Mouse (Mus musculus) liver, adult 2 months (tissue): ENCODE results near the gene Bcl9. TPM values are rescaled to one million over a fixed set of nuclear protein-coding genes. Genes with fewer than 3 reads are reported as not detected.

ENCODE experiments used
- DNase-seq: peaks from one replicate; pipeline ENCODE4 v3.0.0-alpha.2; 2011; ENCODE audit warnings: low read depth, low spot score; ENCODE audit errors: extremely low read depth
- H3K27ac ChIP-seq: fragments of 200-500 bp; replicated peaks from 2 replicates; pipeline ENCODE4 v1.5.1; 2012; ENCODE audit warnings: low read depth, mild to moderate bottlenecking, control low read depth, inconsistent platforms, low read length; ENCODE audit not compliant: insufficient read depth
- H3K27me3 ChIP-seq: fragments of 200-500 bp; 2 replicates; pipeline ENCODE4 v1.6.1; 2012; ENCODE audit warnings: mild to moderate bottlenecking, moderate library complexity, low read length, inconsistent platforms; ENCODE audit not compliant: control insufficient read depth, insufficient read depth
- H3K36me3 ChIP-seq: fragments of 200-500 bp; 2 replicates; pipeline ENCODE4 v1.6.1; 2012; ENCODE audit warnings: low read length, inconsistent platforms; ENCODE audit not compliant: control insufficient read depth, insufficient read depth
- H3K4me1 ChIP-seq: fragments of 200-500 bp; 2 replicates; pipeline ENCODE4 v1.6.1; 2011; ENCODE audit warnings: low read length; ENCODE audit not compliant: control insufficient read depth, insufficient read depth
- H3K4me3 ChIP-seq: fragments of 200-500 bp; 2 replicates; pipeline ENCODE4 v1.5.1; 2011; ENCODE audit warnings: low read depth, mild to moderate bottlenecking, control low read depth, low read length, moderate library complexity; ENCODE audit not compliant: insufficient read depth
- H3K79me2 ChIP-seq: fragments of 200-500 bp; 2 replicates; pipeline ENCODE4 v1.6.1; 2012; ENCODE audit warnings: inconsistent platforms, mild to moderate bottlenecking, low read length, moderate library complexity; ENCODE audit not compliant: control insufficient read depth, insufficient read depth
- H3K9ac ChIP-seq: fragments of 200-500 bp; 2 replicates; pipeline ENCODE4 v1.6.1; 2012; ENCODE audit warnings: low read depth, mild to moderate bottlenecking, control low read depth, inconsistent platforms, low read length
- CTCF ChIP-seq: fragments of 200-500 bp; IDR thresholded peaks from 2 replicates; pipeline ENCODE4 v1.5.1; 2011; ENCODE audit warnings: low read depth, low read length, control low read depth
- POLR2A ChIP-seq: fragments of 200-500 bp; IDR thresholded peaks from 2 replicates; pipeline ENCODE4 v1.6.1; 2011; ENCODE audit warnings: low read length, control low read depth; ENCODE audit not compliant: insufficient read depth; ENCODE audit errors: extremely low read depth
- WGBS: fragments of 180-500 bp; shearing (Covaris S2); methylation state at CpG from one replicate; pipeline ENCODE4 v1.1.7; 2018; 5-methylcytosine and 5-hydroxymethylcytosine counted together
- polyA plus RNA-seq: library from polyadenylated mRNA; depleted of rRNA; stranded (reverse); fragments of >200 nt; gene quantifications from 2 replicates; pipeline ENCODE4 v1.2.3, GENCODE M21; 2012
- total RNA-seq: library from RNA; depleted of rRNA; stranded (reverse); fragments of >200 nt; gene quantifications from 2 replicates; pipeline ENCODE4 v1.2.3, GENCODE M21; 2014

Gene Bcl9
- total and polyA plus RNA-seq, 2 experiments, result 1.0 to 3.1 TPM

DNA sequence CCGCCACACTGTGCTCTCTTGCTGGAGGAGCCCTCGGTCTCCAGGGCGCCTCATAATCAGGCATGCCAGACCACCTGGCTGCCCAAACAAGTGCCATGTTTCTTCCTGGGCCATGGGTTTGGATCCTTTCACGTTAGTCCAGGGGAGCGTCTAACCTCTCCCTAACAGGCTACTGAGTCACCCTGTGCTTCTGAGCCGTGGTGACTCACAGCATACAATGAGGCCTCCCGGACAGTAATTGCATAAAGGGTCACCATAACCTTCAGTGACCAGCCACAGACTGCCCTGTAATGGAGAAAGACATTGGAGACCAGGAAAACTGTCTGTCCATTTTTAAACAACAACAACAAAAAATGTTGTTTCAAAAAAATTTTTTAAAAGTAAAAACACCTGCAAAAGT, 2.7 kb upstream of the Bcl9 start:
- Histone ChIP-seq H3K4me3 (no peak overlapping the region), H3K4me1 (peaks cover 5% of the 10 kb centered on the region), H3K27ac (no peak overlapping the region), H3K27me3 (no peaks in the 10 kb centered on the region), H3K79me2 (no peaks in the 10 kb centered on the region), H3K9ac (no peak overlapping the region), H3K36me3 (no peaks in the 10 kb centered on the region)
- TF ChIP-seq CTCF, result no peak
- TF ChIP-seq POLR2A, result no peak
- 98% methylated on average over 7 of the region's 7 CpGs for WGBS
- no peak for DNase-seq

DNA sequence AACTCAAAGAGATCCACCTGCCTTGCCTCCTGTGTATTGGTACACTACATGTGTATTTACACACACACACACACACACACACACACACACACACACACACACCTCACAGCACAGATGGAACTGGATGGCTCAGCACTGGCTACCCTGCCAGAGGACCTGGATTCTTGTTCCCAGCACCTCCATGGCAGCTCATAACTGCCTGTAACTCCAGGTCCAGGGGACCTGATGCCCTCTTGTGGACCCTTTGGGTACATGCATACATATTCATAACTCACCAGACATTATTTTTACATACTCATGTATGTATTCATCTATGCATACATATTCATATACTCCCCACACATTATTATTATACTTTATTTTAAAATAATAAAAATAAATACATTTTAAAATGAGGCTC, 2.2 kb upstream of the Bcl9 start:
- H3K4me1 ChIP-seq, result peaks cover 5% of the 10 kb centered on the region
- no peaks in the 10 kb centered on the region for H3K79me2 ChIP-seq
- no peak overlapping the region for H3K9ac ChIP-seq
- no peak overlapping the region for H3K4me3 ChIP-seq
- no peak for TF ChIP-seq POLR2A
- TF ChIP-seq CTCF, result peak; percentile 35
- DNase-seq, result no peak
- no peaks in the 10 kb centered on the region for H3K36me3 ChIP-seq
- H3K27ac ChIP-seq, result no peak overlapping the region
- H3K27me3 ChIP-seq, result no peaks in the 10 kb centered on the region

DNA sequence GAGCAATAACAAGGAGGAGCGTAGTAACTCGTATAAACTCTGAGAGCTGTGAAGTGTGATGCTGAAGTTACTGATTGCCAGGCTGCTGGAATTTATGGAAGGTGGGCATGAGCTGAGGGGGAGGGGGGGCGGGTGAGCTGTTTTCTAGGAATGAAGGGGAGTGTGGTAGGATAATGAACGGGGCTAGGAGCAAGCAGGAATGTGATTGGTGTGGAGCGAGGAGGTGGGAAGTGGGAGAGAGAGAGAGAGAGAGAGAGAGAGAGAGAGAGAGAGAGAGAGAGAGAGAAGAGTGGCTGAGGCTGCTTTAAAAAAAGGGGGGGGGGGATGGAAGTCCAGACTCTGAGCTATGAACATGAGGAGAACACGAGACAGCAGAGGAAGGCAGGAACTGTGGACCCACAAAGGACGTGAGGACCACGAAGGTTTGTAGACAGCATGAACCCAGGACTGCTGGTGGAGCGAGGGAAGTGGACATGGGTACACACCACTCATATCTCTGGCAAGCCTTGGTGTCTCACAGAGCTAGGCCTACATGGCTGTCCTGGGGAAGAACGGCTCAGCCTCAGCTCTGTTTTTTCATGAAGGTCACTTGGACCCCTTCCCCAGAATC, 1.2 kb upstream of the Bcl9 start:
- no peak for TF ChIP-seq CTCF
- no peak for TF ChIP-seq POLR2A
- H3K27ac ChIP-seq, result no peak overlapping the region
- H3K9ac ChIP-seq, result no peak overlapping the region
- no peaks in the 10 kb centered on the region for H3K79me2 ChIP-seq
- no peaks in the 10 kb centered on the region for H3K36me3 ChIP-seq
- no peak for DNase-seq
- no peak overlapping the region for H3K4me3 ChIP-seq
- 82% methylated on average over 10 of the region's 10 CpGs for WGBS
- no peaks in the 10 kb centered on the region for H3K27me3 ChIP-seq
- peaks cover 5% of the 10 kb centered on the region for H3K4me1 ChIP-seq

DNA sequence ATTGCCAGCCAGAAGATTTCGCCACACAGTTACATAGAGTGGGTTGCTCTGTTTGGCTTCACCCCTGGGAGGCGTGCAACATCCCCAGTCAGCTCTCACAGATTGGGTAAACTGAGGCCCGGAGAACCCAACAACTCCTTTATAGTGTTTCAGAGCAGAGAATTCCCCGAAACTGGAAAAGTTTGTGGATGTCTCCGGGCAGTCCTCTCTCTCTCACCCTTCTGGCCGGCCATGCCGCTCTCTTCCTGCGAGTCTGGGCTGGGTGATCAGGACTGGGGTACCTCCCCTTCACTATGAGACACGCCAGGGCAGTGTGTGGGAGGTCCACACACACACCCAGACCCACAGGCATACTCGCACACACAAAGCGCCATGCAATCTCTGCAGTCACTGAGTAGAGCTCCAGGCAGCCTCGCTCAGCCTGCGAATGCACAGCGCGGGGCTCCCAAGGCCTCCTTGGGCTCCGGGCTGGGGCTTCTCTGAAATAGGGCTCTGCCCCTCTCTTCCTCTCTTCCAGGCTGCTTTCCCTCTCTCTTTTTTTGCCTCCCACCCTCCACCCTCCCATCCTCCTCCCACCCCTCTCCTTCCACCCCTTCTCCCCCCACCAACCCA, 670 bp downstream of the Bcl9 start:
- no peaks in the 10 kb centered on the region for H3K36me3 ChIP-seq
- H3K9ac ChIP-seq, result peak overlapping the region; percentile 79
- peaks cover 5% of the 10 kb centered on the region for H3K4me1 ChIP-seq
- no peak overlapping the region for H3K27ac ChIP-seq
- DNase-seq, result peak; percentile 50
- H3K4me3 ChIP-seq, result peak overlapping the region; percentile 77
- H3K27me3 ChIP-seq, result no peaks in the 10 kb centered on the region
- H3K79me2 ChIP-seq, result no peaks in the 10 kb centered on the region; the same call in 1 of the 2 replicates
- 1% methylated on average over 16 of the region's 16 CpGs for WGBS
- no peak for TF ChIP-seq CTCF
- TF ChIP-seq POLR2A, result no peak

DNA sequence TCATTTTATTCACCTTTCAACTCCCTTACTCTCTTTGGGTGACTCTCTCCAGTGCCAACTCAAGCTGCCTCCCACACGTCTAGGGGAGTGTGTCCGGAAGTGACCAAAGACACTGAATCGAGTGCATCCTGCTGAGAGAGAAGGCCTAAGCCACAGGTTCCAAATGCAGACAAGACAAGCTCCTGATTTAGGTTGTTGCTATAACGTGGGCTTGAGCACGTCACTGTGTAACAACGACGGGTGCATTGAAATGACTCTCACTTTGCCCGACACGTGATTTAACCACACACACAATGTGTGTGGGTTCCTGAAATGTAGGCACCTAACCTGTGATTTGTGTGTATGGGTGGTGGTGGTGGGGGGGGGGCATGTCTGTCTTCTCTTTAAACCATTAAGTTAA, 3.4 kb downstream of the Bcl9 start:
- Histone ChIP-seq H3K27ac (no peak overlapping the region), H3K27me3 (no peaks in the 10 kb centered on the region), H3K4me1 (peaks cover 5% of the 10 kb centered on the region), H3K79me2 (peaks cover 3% of the 10 kb centered on the region; the same call in 1 of the 2 replicates), H3K9ac (no peak overlapping the region), H3K4me3 (no peak overlapping the region), H3K36me3 (no peaks in the 10 kb centered on the region)
- WGBS, result 84% methylated on average over 9 of the region's 9 CpGs
- TF ChIP-seq CTCF (no peak), POLR2A (no peak)
- DNase-seq, result no peak

DNA sequence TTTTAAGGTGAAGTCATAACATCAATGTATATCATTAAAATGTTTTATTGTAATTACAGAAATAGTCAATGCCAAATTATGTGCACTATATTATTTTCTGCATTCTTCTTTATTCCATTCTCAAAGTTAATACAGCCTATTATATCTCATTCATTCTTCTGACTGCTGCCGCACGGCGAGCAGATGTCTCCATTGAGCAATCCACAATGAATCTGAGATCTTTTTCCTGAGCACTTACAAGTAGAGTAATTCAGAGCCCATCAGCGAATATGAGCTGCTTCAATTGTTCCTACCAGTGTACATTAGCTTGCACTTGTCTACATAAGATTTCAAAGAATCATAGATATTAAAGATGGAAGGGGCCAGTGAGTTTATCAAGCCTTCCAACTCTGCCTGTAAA, 12.8 kb downstream of the Bcl9 start:
- Histone ChIP-seq H3K9ac (no peak overlapping the region), H3K27me3 (no peaks in the 10 kb centered on the region), H3K36me3 (no peaks in the 10 kb centered on the region), H3K4me1 (no peaks in the 10 kb centered on the region), H3K27ac (no peak overlapping the region), H3K4me3 (no peak overlapping the region), H3K79me2 (peaks cover 3% of the 10 kb centered on the region; the same call in 1 of the 2 replicates)
- no peak for DNase-seq
- 98% methylated on average over 4 of the region's 4 CpGs for WGBS
- TF ChIP-seq CTCF, result no peak
- no peak for TF ChIP-seq POLR2A
